18 mouse cellular contexts compared by ENCODE assay signal in genomic region chr7:48824671-48825070, GRCm38 (mm10). TPM values are rescaled to one million over a fixed set of nuclear protein-coding genes. Genes with fewer than 3 reads are reported as not detected.
A peak's percentile ranks its signal among the peaks of the same experiment; 100 is the strongest.
DNase-seq lines count a peak whose midpoint lies in the region; ATAC-seq and TF ChIP-seq lines count a peak whose summit lies in the region.
"Had no signal": no experiment of that assay in that cellular context is flagged by ENCODE, and none has a peak within 500 bp of the region (broad histone marks: within the 10 kb centered on the region; RNA-seq: fewer than 3 reads in every experiment).

No protein-coding gene starts in this region.

- no peak for ATAC-seq in heart, embryonic 14.5 days (ENCODE audit: insufficient number of reproducible peaks, insufficient read depth, low FRiP score, low read depth)
- ATAC-seq in midbrain, embryonic 11.5 days (ENCODE audit: low FRiP score): no peak
- ATAC-seq: forebrain, embryonic 13.5 days; forebrain, postnatal 0 days; intestine, embryonic 16.5 days had no signal

- H3K9ac ChIP-seq in heart, adult 2 months (ENCODE audit: low read depth, low read length): no peak overlapping the region
- H3K9ac ChIP-seq in heart, embryonic 14.5 days (ENCODE audit: low read length): no peak overlapping the region
- no peak overlapping the region for H3K9ac ChIP-seq in midbrain, embryonic 11.5 days (ENCODE audit: low read length)
- H3K9ac ChIP-seq: forebrain, embryonic 13.5 days; forebrain, postnatal 0 days; hindbrain, embryonic 15.5 days; kidney, embryonic 15.5 days had no signal

- H3K4me2 ChIP-seq in heart, embryonic 14.5 days (ENCODE audit: low read length): peak overlapping the region; percentile 7; the same call in 1 of the 2 replicates
- H3K4me2 ChIP-seq in midbrain, embryonic 11.5 days: no peak overlapping the region
- H3K4me2 ChIP-seq: forebrain, embryonic 13.5 days; hindbrain, embryonic 15.5 days; kidney, embryonic 15.5 days had no signal

- H3K4me3 ChIP-seq in heart, adult 2 months: no peak overlapping the region
- H3K4me3 ChIP-seq in heart, embryonic 14.5 days (ENCODE audit: control insufficient read depth in 1 of 2, insufficient read depth in 1 of 2, low read depth in 1 of 2, low read length in 2 of 2): no peak overlapping the region
- no peak overlapping the region for H3K4me3 ChIP-seq in midbrain, embryonic 11.5 days (ENCODE audit: low read depth, low read length)
- no peak overlapping the region for H3K4me3 ChIP-seq in midbrain, embryonic 10.5 days
- H3K4me3 ChIP-seq: embryonic facial prominence, embryonic 10.5 days; forebrain, embryonic 13.5 days; hindbrain, embryonic 15.5 days; kidney, embryonic 15.5 days had no signal

- H3K36me3 ChIP-seq in heart, adult 2 months (ENCODE audit: control insufficient read depth, insufficient read depth, low read length): peaks cover 16% of the 10 kb centered on the region
- H3K36me3 ChIP-seq in heart, embryonic 14.5 days (ENCODE audit: control insufficient read depth, insufficient read depth, low read length): peaks cover 72% of the 10 kb centered on the region
- peaks cover 11% of the 10 kb centered on the region for H3K36me3 ChIP-seq in midbrain, embryonic 11.5 days (ENCODE audit: control insufficient read depth, insufficient read depth, low read length)
- H3K36me3 ChIP-seq in midbrain, embryonic 10.5 days: peaks cover 83% of the 10 kb centered on the region

- no peaks in the 10 kb centered on the region for H3K9me3 ChIP-seq in heart, embryonic 14.5 days (ENCODE audit: control insufficient read depth, low read length)
- no peaks in the 10 kb centered on the region for H3K9me3 ChIP-seq in midbrain, embryonic 11.5 days (ENCODE audit: control insufficient read depth, low read length)
- H3K9me3 ChIP-seq in midbrain, embryonic 10.5 days (replicated peaks): no peaks in the 10 kb centered on the region
- H3K9me3 ChIP-seq: embryonic facial prominence, embryonic 10.5 days; forebrain, embryonic 13.5 days; hindbrain, embryonic 15.5 days; kidney, embryonic 15.5 days had no signal

- no peak for TF ChIP-seq CTCF in heart, adult 2 months (IDR thresholded peaks at IDR 0.05)

- no peaks in the 10 kb centered on the region for H3K27me3 ChIP-seq in heart, adult 2 months (ENCODE audit: control insufficient read depth, insufficient read depth, low read length)
- H3K27me3 ChIP-seq in heart, embryonic 14.5 days (ENCODE audit: control insufficient read depth, insufficient read depth, low read length): no peaks in the 10 kb centered on the region
- H3K27me3 ChIP-seq in midbrain, embryonic 11.5 days (ENCODE audit: control insufficient read depth, insufficient read depth, low read length): peaks cover 2% of the 10 kb centered on the region; the same call in 1 of the 2 replicates
- H3K27me3 ChIP-seq in midbrain, embryonic 10.5 days (ENCODE audit: low read depth, poor library complexity, severe bottlenecking): peaks cover 27% of the 10 kb centered on the region
- H3K27me3 ChIP-seq: forebrain, embryonic 13.5 days; hindbrain, embryonic 15.5 days; kidney, embryonic 15.5 days had no signal

- intact Hi-C loops in heart, adult 2 months (cut with DNase I): no loop called here
- intact Hi-C loops in heart, postnatal 36 days (cut with DNase I): loop anchor here (5.0 kb wide), 1 partner anchor 48 kb away; no protein-coding TSS in a partner anchor

- H3K79me2 ChIP-seq in heart, adult 2 months (replicated peaks; ENCODE audit: control insufficient read depth, insufficient read depth, low read length): no peaks in the 10 kb centered on the region

- no peak for TF ChIP-seq POLR2A in heart, adult 2 months (IDR thresholded peaks at IDR 0.05; ENCODE audit: insufficient read depth, low read depth, low read length)

- peak overlapping the region; percentile 27 for H3K27ac ChIP-seq in heart, adult 2 months
- peak overlapping the region; percentile 57 to 72; a peak in 3 of 4 replicates for H3K27ac ChIP-seq in heart, embryonic 14.5 days (replicated peaks in 1 of 2; ENCODE audit: control insufficient read depth in 1 of 2, insufficient read depth in 1 of 2, low read depth in 2 of 2, low read length in 2 of 2)
- H3K27ac ChIP-seq in midbrain, embryonic 11.5 days (ENCODE audit: low read depth, low read length): no peak overlapping the region
- H3K27ac ChIP-seq in midbrain, embryonic 10.5 days (replicated peaks): no peak overlapping the region
- H3K27ac ChIP-seq: embryonic facial prominence, embryonic 10.5 days; forebrain, embryonic 13.5 days; hindbrain, embryonic 15.5 days; kidney, embryonic 15.5 days had no signal

- 53% methylated on average over 1 of the region's 1 CpGs for WGBS in heart, adult 2 months
- WGBS in heart, embryonic 14.5 days: 20% methylated on average over 1 of the region's 1 CpGs
- WGBS in midbrain, embryonic 11.5 days: 90% methylated on average over 1 of the region's 1 CpGs
- WGBS in midbrain, embryonic 10.5 days: 89% methylated on average over 1 of the region's 1 CpGs

- H3K4me1 ChIP-seq in heart, adult 2 months (ENCODE audit: control insufficient read depth, insufficient read depth, low read length): peaks cover 2% of the 10 kb centered on the region; the same call in 1 of the 2 replicates
- H3K4me1 ChIP-seq in heart, embryonic 14.5 days (ENCODE audit: control insufficient read depth in 2 of 2, insufficient read depth in 2 of 2, low read length in 2 of 2): peaks cover 8 to 33% of the 10 kb centered on the region in 2 experiments
- H3K4me1 ChIP-seq in midbrain, embryonic 11.5 days (ENCODE audit: control insufficient read depth, insufficient read depth, low read length): no peaks in the 10 kb centered on the region
- peaks cover 7% of the 10 kb centered on the region; the same call in 1 of the 2 replicates for H3K4me1 ChIP-seq in midbrain, embryonic 10.5 days
- H3K4me1 ChIP-seq: embryonic facial prominence, embryonic 10.5 days; forebrain, embryonic 13.5 days; hindbrain, embryonic 15.5 days; kidney, embryonic 15.5 days had no signal

- DNase-seq in heart, adult 2 months: no peak
- DNase-seq in heart, postnatal 36 days: no peak
- no peak for DNase-seq in heart, adult 18-20 months
- peak; percentile 26 for DNase-seq in midbrain, embryonic 11.5 days (ENCODE audit: low spot score, missing footprints)
- no peak for DNase-seq in midbrain, embryonic 10.5 days (ENCODE audit: low spot score)
- DNase-seq in right cerebral cortex, postnatal 10 days (ENCODE audit: low spot score in 2 of 2): no peak
- DNase-seq: cerebellum, adult 2 months; cerebellum, postnatal 10 days; forebrain, postnatal 0 days; gastrocnemius, postnatal 14 days; kidney, adult 2 months had no signal

- TF ChIP-seq EP300 in heart, adult 2 months (IDR thresholded peaks at IDR 0.05; ENCODE audit: insufficient read depth, low read depth, low read length): no peak

RNA-seq across cellular contexts. Expression of gene Csrp3, which starts 23.2 kb away (rescaled TPM):
- 1,000 to 10,000 TPM; 1,931 to 2,301 TPM for total RNA-seq in heart, adult 2 months (2021)
- polyA plus RNA-seq in heart, adult 2 months (2012; rRNA removed): 773 and 781 TPM in 2 replicates
- 1,000 to 10,000 TPM; 2,107 to 2,284 TPM for total RNA-seq in heart, postnatal 36 days (2021)
- 1,942 and 2,129 TPM in 2 replicates for polyA plus RNA-seq in heart, embryonic 14.5 days (2014; fragmentation: Nextera tagmentation; extraction: Ambion mirVana)
- 1,000 to 10,000 TPM; 1,990 to 2,288 TPM for total RNA-seq in heart, adult 18-20 months (2021)
- 0.19 TPM in 1 of 2 replicates, not detected in the other for polyA plus RNA-seq in midbrain, embryonic 11.5 days (2014; fragmentation: Nextera tagmentation; extraction: Ambion mirVana)
- polyA plus RNA-seq in midbrain, embryonic 10.5 days (2016; fragmentation: Nextera tagmentation; extraction: Ambion mirVana): 0.22 TPM in 1 of 2 replicates, not detected in the other
- total RNA-seq: forebrain, postnatal 0 days had no signal
- polyA plus RNA-seq: cerebellum, adult 2 months; forebrain, embryonic 13.5 days; forebrain, postnatal 0 days; hindbrain, embryonic 11.5 days had no signal

RNA-seq across cellular contexts. Expression of gene Zdhhc13, which starts 35.9 kb away (rescaled TPM):
- 10 to 100 TPM; 10.9 to 11.0 TPM for total RNA-seq in heart, adult 2 months (2021)
- 7.1 and 15.1 TPM in 2 replicates for polyA plus RNA-seq in heart, adult 2 months (2012; rRNA removed)
- 10 to 100 TPM; 13.5 to 14.3 TPM for total RNA-seq in heart, postnatal 36 days (2021)
- 34.6 and 36.2 TPM in 2 replicates for polyA plus RNA-seq in heart, embryonic 14.5 days (2014; fragmentation: Nextera tagmentation; extraction: Ambion mirVana)
- 10 to 100 TPM; 11.2 to 13.8 TPM for total RNA-seq in heart, adult 18-20 months (2021)
- 37.4 and 43.1 TPM in 2 replicates for polyA plus RNA-seq in midbrain, embryonic 11.5 days (2014; fragmentation: Nextera tagmentation; extraction: Ambion mirVana)
- 30.9 and 34.0 TPM in 2 replicates for polyA plus RNA-seq in midbrain, embryonic 10.5 days (2016; fragmentation: Nextera tagmentation; extraction: Ambion mirVana)

RNA-seq across cellular contexts. Expression of gene E2f8, which starts 56.7 kb away (rescaled TPM):
- 1 to 10 TPM; 1.3 to 1.6 TPM for total RNA-seq in heart, adult 2 months (2021)
- polyA plus RNA-seq in heart, adult 2 months (2012; rRNA removed): 0.23 and 0.31 TPM in 2 replicates
- total RNA-seq in heart, postnatal 36 days (2021): under 1 TPM; 0.68 to 0.92 TPM
- polyA plus RNA-seq in heart, embryonic 14.5 days (2014; fragmentation: Nextera tagmentation; extraction: Ambion mirVana): 16.6 and 16.9 TPM in 2 replicates
- total RNA-seq in heart, adult 18-20 months (2021): under 1 TPM; 0.45 to 0.82 TPM
- polyA plus RNA-seq in midbrain, embryonic 11.5 days (2014; fragmentation: Nextera tagmentation; extraction: Ambion mirVana): 14.5 and 15.5 TPM in 2 replicates
- polyA plus RNA-seq in midbrain, embryonic 10.5 days (2016; fragmentation: Nextera tagmentation; extraction: Ambion mirVana): 17.1 and 18.8 TPM in 2 replicates

Comparison
In these comparisons a context has a peak if more than half of its experiments do, and no peak if none do; other contexts are left out.
1. RNA of gene E2f8, which starts 56.7 kb away (polyA plus RNA-seq): 17.1 to 18.8 TPM in midbrain, embryonic 10.5 days, 16.6 to 16.9 TPM in heart, embryonic 14.5 days and 14.5 to 15.5 TPM in midbrain, embryonic 11.5 days; 0.23 to 0.31 TPM in heart, adult 2 months; every median in the first group is over 10 times any median in the second.
2. H3K27ac ChIP-seq: peak in heart, adult 2 months (single experiment) and heart, embryonic 14.5 days (2 of 2); none in midbrain, embryonic 11.5 days (single experiment) and midbrain, embryonic 10.5 days (single experiment).
3. RNA of gene Csrp3, which starts 23.2 kb away (polyA plus RNA-seq): 1,942 to 2,129 TPM in heart, embryonic 14.5 days and 773 to 781 TPM in heart, adult 2 months; 0.22 TPM in midbrain, embryonic 10.5 days and 0.19 TPM in midbrain, embryonic 11.5 days; every median in the first group is over 100 times any median in the second.